Mouse (Mus musculus) v-Abl transformed pro-B cells (cell line): ENCODE results near the gene Atp11a.

Experiments used
- in situ Hi-C, 2 experiments: fragments of 400-800 bp; cut with MboI; formaldehyde crosslinking; loops; one replicate each; pipeline ENCODE4 v1.15.1; 2025; ENCODE audit not compliant: unreplicated experiment in 2 of 2

The Atp11a gene

DNA sequence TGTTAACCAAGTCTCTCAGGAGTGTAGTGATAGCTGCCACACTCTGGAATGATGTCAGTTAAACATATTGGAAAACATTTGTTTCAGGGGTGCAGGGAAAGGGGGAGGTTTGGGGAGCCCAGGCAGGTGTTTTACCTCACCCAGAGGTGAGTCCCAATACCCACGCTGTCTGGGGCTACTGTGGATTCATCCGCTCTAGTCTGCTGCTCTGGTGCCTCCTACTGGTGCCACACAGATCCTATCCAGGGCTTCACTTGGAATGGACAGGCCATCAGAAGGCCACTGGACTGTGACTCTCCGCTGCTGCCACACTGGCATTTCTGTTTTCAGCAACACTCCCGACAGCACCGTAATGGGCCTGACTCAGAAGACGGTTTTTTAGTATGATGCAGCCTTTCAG, 109.0 kb downstream of the Atp11a start:
- in situ Hi-C loops, result no loop called here

DNA sequence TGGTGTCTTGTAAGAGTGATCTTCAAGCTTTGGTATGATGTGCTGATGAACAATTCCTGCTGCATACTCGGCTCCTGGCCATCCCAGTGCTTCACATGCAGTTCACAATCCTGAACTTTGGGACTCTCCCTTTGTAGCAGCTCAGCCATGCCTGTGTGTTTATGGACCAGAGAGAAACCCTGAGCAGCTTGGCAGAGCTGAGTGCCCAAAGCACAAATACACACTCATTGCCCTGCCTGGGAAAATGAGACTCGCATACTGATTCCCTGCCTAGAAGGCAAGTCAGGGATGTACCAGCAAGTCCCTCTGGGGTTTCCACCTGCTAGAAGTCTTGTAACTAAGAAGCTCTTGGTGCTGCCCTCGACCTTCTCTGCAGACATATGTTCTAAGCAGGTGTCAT, 112.8 kb downstream of the Atp11a start:
- in situ Hi-C loops, result no loop called here

DNA sequence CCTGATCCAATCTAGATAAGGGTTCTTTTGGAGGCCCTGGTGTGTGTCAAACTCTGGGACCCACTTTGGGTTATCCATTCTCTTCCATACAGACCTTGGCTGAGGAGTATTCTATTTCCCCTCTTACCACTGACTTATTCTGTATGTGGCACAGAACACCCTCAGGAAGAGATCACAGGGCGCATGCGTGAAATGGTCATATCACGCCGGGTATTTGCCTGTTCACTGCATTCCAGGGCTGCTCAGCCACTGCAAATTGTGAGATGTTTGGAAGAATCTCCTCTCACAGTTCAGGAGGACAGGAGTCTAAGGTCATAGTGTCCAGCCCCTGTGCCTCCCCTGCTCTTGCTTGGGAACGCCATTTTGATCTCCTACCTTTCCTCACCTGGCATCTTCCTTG, 113.8 kb downstream of the Atp11a start:
- in situ Hi-C loops, result no loop called here

DNA sequence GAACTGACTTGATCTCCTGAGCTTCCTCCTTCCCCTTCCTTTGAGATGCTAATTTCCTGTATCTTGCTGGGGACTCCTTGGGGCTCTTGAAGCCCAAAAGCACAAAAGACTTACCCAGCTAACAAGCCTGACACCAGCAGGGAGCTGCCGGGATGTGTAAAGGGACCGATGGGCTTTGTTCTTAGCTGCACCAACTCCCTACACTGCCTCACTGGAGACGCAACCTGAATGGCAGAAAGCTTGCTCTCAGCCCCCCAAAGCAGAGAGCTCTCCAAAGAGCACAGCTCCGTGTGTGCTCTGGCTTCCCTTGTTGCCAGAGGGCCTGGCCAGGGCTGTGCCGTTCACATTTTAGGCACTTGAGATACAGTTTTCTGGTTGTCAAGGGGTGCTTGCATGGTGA, 114.6 kb downstream of the Atp11a start:
- in situ Hi-C loops, result no loop called here

DNA sequence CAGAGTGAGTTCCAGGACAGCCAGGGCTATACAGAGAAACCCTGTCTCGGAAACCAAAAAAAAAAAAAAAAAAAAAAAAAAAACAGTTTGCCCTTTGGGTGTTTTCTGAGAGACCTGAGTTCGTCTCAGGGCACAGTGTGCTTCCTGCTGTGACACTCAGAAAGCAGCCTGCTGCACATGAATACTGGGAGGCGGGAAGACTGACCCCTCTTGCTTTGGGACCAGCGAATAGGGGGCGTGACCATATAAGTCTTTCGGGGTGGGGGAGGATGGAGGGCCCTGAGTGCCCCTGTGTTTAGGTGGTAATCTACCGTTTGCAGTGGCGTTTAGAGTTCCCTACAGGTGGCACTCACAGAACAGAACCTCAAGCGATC, 116.2 kb downstream of the Atp11a start:
- in situ Hi-C loops, result no loop called here

DNA sequence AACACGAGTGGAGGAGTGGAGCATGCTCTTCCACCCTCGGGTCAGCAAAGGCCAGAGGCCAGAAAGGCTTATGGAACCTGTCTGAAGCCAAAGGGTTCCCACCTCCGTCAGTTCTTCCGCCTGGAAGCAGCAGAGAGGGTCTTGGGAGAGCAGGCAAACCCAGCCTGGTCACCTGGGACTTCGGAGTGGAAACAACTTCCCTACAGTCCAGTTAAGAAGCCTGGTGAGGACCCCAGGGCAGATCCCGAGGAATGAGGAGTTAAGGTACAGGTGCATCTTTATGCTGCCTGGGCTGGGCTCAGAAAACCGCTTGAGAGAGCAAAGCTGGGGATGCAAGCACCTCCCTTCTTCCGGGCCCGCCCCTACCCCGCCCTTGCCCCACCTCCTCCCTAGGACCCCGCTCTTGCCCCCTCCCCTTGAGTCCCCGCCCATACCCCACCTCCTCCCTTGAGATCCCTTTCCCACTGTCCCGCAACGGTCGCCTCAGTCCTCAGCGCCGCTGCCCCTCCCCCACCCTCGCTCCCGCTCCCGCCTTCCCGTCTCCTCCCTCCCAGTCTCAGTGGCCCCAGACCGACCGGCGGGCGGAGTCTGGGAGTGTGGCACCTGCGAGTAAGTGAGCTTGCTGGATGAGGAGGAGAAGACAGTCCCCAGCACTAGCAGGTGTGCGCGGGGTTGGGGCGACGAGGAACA, 116.7 kb downstream of the Atp11a start, which contains the start of gene Mcf2l:
Mcf2l (plus strand) TSS at position 450 of the 690 bp plus-strand sequence.
- in situ Hi-C loops, result no loop called here

DNA sequence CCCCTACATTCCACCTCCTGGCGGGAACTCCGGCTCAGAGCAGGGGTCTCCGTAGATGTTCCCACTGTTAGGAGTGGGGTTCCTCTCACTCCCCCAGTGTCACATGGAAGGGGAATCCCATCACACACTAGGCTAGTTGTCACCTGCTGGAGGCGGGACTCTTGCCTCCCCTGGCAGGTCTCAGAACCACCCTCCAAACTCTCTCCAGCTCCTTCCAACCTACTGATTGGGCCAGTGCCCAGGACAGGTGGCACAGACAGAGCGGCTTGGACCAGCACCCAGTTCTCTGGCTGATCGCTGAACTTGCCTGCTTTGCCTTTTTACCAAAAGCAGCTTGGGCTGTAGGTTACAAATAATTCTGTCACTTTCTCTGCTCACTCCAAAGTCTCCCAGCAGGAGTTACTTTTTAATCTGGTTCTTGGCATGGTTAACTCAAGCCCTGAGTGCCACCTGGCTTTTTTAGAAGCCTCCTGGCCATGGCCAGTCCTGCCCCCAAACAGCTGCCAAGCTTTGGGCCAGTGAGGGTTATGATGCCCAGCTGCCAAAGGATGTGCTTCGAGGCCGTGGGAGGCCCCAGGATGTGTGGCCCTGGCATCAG, 117.5 kb downstream of the Atp11a start:
- in situ Hi-C loops, result no loop called here

DNA sequence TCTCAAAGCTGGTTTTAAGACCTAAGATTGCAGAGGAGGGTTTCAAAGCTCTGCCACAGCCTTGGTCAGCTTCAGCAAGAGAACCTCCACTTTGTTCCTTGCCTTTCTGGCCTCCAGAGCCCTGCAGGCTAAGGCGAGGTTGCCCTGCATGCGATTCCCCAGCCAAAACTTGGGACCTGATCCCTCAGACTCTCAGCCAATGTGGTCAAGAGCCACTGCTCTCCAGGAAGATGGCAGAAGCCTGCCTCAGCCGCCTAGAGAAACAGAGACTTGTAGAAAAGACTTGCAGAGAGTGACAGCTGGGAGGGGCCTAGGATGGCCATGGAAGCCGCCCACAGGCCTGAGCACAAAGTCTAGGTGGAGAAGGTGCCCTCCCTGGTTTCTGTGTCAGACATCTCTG, 118.2 kb downstream of the Atp11a start:
- in situ Hi-C loops, result no loop called here

DNA sequence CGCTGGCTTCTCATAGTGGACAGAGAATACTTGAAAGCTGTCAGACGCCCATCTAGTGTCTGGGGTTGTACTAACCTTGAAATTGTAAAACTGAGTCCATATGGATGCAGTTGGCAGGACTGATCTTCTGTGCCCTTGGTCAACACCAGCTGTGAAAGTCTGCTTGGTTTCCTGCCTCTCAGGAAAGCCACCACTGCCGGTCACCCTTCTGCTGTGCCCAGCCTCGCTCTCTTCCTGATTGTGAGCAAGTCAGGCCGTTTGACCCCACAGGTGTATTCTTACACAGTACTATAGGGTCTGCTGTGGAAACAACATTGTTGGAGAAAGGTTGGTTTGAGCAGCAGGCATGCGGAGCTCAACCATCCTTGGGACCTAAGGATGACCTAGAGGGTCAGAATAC, 120.3 kb downstream of the Atp11a start:
- in situ Hi-C loops, result no loop called here

DNA sequence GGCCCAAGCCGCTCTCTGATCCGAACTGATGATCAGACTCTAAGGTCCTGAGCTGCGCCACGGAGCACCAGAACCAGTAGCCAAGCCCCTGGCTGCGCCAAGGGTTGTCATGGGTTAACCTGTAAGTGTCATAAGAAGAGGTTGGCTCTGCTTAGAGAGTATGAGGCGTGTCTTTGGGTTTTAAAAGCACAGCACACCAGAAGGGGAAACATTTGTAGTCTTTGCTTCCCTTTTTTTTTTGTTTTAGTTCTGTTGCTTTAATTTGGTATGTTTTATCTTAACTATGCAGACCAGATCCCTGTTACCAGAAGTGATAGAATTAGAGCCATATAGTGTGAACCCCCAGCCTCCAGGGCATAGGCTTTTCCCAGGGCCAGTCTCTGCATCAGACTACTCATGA, 123.3 kb downstream of the Atp11a start:
- in situ Hi-C loops, result no loop called here

DNA sequence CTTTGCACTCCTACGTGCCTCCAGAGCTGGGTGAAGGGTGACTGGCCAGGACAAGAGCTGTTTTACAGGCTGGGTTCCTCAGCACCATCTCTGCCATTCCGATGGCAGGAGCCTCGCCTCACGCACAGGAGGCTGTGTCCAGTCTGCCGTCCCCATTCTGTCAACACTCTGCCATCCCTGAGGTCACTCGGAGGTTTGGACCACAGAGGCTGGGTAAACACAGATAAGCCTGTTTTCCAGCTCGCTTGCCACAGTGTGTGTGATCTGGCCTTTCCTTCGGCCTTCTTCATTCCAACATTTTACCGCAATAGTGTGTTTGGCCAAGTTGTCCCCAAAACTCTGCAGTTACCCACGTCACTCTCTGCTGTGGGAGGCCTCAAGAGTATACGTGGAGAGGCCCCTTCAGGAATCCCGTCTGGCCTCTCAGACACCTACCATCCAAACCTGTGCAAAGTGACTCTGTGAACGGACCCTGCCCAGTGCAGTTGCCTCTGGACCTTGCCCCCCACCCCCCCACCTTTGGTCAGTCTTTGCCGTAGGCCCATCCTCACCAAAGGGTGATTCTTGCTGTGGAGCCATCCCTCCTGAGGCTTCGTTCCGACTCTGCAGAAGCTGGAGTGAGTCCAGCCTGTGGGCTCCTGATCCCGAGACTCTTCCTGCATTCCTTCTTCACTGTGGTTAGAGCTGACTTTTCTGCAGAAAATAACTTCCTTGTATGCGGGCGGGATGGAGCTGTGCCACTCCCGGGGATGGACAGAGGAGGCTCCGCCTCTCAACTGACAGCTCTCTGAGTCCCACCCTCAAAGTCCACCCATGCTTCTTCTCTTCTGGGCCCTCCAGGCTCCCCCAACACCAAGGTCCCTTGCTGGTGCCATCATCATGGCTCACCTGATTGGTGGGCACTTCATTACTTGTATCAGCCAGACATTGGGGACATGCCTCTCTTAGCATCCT, 126.5 kb downstream of the Atp11a start:
- in situ Hi-C loops, result no loop called here

DNA sequence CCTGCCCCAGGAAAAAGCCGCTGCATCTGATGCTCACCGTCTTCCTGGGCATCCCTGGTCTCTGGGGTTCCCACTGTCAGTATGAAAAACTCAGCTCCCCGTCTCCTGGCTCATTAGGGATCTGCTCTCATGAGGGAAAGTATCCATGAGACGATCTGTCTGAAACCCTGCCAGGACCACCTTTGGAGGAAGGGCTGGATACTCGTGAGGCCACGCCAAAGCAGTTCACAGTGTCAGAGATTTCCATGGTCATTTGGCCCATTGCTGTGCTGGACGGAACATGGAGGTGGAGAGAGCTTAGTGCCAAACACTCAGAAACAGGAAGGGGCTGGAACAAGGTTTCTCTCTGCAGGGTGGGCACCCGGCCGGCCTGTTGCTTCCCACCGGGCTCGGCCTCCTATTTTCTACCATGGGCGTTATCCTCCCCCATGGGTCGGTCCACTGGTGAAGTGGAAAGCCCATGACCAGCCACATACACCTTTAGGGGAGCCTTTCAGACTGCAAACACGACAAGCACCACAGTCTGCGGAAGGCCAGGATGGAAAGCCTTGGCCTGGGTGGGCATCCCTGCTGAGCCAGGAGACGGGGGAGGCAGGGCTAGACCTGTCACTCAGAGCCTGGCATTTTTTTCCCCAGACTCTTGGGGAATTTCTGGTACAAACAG, 131.1 kb downstream of the Atp11a start:
- in situ Hi-C loops, result no loop called here

DNA sequence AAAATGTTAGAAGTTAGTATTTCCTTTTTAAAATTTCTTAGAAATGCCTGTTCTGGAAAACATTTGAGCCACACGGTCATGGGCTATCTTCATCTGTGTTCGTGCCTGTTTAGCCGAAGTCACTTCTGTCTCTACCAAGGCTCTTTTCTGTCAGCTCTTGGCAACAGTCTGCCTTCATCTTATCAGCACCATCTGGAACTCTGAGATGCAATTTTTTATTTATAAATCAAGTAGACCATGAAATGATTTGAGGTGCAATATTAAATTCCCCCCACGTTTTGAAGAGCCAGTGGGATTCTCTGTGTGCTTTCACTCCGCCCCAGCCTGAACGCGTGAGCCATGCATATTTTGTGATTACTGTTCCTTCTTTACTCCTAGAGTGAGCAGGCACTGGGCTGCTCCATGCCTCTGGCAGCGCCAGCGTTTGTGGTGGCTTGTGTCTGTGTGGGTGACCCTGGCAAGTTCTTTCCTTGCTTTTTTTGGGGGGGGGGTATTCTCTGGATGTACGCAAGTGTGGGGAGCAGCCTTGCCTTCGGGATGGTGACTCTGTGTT, 132.3 kb downstream of the Atp11a start:
- in situ Hi-C loops, result no loop called here

DNA sequence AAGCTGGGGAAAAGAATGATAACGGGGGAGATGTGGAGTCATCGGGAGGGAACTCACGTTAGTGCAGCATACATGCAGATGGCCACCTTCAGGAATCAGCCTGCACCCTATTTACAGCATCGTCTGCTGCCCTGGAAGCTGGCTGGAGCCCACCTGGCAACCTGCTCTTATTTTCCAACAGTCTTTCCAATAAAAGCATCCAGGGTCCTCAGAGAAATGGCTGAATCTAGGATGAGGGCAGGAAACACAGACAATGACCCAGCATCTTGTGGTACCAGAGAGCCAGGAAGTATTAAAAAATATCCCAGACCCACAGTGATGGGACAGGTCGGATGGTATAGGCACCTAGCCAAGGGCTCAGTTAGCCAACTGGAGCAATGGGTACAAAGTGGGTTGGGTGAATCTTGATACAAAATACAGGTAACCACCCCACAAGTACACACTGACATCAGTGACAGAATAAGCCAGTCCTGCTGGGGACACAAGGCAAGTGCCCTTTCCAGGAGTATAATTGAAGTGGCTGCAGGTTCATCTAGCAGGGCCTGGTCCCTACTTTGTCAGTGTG, 136.2 kb downstream of the Atp11a start:
- in situ Hi-C loops, result loop anchor here (10.0 kb wide), 4 partner anchors 322 to 402 kb away; partner anchors contain the start of gene Adprhl1 (in 1 of the 2)

DNA sequence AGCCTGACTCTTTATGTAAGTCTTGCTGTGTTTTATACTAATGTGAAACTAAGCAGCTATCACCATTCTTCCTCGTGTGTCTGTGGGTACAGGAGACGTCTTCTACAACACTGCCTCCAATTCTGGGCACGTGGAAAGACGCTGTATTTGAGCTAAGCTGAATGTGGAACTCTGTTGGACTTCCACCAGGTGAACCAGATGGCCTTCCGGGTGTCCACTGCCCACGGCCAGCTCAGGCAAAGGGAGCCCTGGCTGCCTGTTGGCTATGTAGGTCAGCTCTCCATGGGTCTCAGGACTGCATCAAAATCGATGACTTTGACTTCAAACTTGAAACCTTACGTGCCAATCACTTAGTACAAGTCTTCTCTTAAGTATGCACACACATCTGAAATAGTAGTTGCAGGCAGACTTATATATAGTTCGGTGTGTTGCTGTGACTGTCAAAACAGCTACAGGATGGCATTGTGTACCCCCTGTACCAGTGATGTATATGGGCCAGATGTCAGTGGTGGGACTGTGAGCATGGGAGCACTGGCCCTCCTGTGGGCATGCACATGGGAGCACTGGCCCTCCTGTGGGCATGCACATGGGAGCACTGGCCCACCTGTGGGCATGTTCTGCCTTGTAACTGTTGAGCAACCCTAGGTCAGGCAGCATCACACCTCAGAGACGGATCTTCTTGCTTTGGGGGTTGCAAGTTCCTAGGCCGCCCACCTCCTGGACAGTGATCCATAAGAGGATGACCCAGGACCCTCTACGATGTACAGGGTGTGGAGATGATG, 137.2 kb downstream of the Atp11a start:
- in situ Hi-C loops, result loop anchor here (10.0 kb wide), 4 partner anchors 321 to 401 kb away; partner anchors contain the start of gene Adprhl1 (in 1 of the 2)

DNA sequence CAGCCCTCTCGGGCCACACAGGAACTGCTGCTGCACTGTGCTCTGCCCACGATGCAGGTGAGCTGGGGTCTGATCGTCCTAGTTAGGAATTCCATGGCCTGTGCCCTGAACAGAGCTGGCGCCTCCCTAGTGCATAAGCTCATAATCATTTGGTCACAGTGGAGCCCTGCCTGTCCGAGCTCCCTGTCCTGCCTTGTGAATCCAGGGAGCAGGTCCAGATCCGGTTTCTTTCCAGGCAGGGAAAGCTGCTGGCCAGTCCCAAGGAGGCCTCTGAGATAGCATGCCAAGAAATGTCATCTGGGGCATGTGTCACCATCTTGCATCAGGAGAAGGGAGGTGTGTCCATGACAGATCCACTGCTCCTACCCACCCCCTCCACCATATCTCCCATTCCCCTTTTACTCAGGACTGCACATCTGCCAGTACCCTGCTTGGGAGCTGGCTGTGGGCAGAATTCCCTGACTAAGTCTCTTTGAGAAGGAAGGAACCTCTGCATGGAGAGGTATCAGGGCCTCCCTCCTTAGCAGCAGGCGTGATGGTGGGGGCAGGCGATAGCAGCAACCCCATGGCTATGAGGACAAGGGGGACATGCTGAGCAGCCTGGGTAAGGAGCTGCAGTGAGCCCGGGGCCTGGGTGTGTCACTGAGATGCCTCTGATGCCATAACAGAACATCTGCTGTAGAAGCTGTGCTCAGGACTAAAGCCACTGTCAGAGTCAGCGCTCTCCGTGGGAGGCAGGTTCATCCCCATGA, 138.1 kb downstream of the Atp11a start:
- in situ Hi-C loops, result loop anchor here (10.0 kb wide), 4 partner anchors 320 to 400 kb away; partner anchors contain the start of gene Adprhl1 (in 1 of the 2)

DNA sequence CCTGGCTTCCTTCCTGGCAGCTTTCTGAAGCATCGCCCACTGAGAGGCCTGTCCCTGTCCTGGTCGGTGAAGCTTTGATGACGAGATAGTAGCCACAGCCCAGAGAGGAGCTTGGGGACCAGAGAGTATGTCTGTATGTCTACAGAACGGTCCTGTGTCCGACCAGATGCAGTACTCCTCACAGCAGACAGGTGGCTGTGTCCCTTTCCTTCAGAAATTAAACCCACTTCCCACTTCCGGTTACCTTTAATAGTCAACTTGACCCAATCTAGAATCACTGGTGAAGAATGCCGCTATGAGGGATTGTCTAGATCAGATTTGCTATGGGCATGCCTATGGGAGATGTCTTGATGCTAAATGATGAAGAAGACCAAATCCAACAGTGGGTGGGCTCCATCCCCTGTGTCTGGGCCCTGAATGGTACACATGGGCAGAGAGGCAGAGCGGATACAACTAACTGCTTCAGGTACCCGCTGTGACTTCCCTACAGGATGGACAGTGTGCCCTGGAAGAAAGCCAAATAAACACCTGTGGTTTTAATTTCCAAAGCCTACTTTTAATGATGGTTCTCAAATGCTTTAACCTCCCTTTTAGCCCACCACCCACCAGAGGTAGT, 138.8 kb downstream of the Atp11a start:
- in situ Hi-C loops, result loop anchor here (10.0 kb wide), 4 partner anchors 319 to 399 kb away; partner anchors contain the start of gene Adprhl1 (in 1 of the 2)
